Mouse (Mus musculus): Measurements from ENCODE around the gene 9530003J23Rik. TPM values are rescaled to one million over a fixed set of nuclear protein-coding genes. Genes with fewer than 3 reads are reported as not detected.
"Not testable (repeated sequence)": the region's sequence is repeated elsewhere in the genome, so short reads cannot be mapped to it uniquely, and the experiment has no call there.

The 9530003J23Rik gene
- polyA plus RNA-seq (2017; shearing (Covaris generic)): not detected

DNA sequence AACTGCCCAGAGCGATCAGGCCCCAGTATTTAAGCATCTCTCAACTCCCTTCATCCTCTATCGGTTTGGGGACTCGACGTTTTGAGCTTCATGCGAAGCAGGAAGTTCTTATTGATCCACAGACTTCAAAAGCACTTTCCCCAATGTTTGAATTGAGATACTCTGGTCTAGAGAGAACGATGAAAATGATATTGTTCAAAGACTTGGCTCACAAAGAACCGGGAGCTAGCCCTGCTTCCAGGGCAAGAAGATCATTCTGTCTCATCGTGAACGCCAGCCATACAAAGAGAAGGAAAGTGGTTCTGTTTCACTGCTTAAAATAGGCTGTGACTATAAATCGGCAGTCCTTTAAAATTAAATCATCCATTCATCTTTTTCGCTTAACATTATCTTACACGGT, at the start of gene 9530003J23Rik:
Gene 9530003J23Rik (minus strand): TSS at position 101 of the 400 bp plus-strand sequence.
- no peak for ATAC-seq

DNA sequence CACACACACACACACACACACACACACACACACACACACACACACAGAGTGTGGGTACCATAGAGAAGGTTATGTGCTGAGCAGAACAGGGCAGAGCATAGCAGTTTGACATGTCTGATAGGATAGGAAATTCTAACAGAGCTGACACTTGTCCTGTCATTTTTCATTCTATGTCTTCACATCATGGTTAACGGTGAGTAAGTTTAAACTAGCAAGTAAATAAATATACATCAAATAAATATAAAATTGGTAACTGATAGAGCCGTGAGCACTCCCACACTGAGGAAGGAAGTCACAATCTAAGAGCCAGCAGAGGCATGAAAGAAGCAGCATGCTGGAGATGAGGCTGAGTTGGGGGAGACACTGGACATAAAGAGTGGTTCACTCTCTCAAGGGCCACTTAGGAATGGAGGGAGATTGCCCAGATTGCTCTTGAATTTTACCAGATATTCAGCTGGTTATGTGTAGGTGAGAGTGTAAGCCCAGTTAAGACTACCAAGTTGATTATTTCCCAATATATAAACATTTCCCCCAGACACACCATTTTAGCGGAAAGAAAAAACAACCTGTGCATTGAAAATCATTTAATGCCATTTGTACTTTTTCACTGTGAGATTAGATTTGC, 48.8 kb upstream of the 9530003J23Rik start:
- no peak for ATAC-seq

DNA sequence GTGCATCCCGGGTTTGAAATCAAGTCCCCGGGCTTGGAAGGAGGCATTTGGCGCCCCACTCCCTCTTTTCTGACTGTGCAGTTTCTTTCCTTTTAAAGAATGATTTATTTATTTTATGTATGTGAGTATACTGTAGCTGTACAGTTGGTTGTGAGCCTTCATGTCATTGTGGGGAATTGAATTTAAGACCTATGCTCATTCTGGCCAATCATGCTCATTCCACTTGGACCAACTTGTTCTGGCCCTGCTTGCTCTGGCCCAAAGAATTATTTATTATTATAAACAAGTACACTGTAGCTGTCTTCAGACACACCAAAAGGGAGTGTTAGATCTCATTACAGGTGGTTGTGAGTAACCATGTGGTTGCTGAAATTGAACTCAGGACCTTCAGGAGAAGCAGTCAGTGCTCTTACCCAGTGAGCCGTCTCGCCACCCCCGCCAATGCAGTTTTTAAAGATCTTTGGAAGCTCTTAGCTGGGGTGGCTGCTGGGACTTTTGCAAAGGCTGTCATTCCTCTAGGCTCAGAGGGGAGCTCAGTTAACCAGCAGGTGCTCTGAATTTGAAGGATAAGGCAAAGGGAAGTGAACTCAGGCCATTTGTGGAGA, 48.0 kb upstream of the 9530003J23Rik start:
- ATAC-seq: no peak

GRCm38 (mm10) chr10:117285584-117285983, 47.1 kb upstream of the 9530003J23Rik start:
- not testable (repeated sequence) for ATAC-seq

DNA sequence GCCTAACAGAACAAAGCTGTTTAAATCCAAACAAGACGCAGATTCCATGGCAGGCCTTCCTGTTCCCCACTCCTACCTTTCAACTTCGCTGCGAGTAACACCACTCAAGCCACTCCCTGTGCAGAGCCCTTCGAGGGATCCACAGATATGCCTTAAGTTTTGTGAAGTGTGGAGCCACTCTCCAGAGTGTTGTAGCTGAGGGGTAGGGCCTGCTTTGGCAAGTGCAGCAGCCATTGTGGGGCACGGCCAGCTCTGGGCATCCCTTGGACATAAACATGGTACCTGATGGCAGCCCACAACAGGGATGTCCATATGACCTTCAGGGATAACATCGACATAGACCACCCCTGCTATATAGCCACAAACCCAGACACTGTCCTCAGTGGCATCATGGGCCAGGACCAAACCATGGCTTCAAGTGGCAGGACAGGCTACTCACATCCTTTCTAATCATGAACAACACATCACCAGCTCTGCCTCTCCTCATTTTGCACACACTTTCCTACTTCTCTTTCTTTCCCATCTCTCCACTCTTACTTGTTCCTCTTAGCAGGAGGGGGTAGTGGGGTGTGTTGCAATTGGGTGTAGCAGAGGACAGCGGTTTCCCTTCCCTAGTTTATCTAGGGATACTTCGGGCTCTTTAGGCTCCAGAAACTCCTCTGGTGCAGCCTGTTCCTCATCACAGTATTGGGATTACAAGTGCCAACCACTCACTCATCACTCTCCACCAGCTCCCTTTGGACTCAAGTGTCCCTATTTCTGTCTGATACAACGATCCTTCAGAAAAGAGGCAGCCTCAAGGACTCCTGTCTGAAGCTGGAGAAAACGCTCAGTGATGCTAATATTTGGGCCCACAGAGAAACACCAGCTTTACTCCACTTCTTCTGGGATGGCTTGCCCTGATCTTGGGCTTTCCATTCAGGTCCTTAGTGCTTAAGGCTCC, 46.3 kb upstream of the 9530003J23Rik start:
- no peak for ATAC-seq

DNA sequence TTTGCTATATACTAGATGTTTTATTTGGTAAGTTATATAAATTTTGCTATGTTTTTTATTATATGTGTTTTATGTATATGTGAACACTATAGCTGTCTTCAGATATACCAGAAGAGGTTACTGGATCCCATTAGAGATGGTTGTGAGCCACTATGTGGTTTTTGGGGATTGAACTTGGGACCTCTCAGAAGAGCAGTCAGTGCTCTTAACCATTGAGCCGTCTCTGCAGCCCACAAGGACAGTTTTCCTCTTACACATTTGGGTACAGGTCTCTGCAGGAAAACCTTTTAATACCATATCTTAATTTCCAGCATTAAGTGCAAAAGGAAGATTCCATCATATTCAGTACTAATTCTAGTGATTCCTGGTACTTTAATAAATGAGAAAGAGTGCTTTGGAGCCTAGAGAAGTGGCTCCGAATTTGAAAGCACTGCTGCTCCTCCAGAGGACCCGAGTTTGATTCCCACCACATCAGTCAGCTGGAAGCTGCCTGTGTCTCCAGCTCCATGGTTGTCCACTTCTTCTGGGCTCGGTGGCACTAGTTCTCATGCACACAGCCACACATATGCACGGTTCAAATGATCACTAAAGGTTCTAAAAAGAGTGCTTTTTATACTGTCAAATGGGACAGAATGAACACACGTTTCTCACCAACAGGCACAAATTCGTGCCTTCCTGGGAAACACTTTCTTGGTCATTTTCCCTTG, 45.5 kb upstream of the 9530003J23Rik start:
- ATAC-seq: no peak

DNA sequence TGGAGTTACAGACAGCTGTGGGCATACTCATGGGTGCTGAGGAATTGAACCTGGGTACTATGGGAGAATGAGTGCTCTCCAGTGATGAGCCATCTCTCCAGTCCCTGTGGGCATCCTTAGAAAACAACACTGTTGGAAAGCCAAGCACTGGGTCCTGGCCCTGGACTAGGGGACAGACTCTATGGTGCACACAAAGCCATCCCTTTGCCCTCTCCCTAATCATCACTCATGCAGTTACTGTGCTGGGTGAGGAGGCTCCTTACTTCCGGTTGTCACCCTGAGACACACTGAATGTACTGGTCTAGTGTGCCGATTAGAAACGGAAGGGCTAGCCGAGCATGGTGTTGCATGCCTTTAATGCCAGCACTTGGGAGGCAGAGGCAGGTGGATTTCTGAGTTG, 44.7 kb upstream of the 9530003J23Rik start:
- ATAC-seq: not testable (repeated sequence)

GRCm38 (mm10) chr10:117282551-117282950, 44.0 kb upstream of the 9530003J23Rik start:
- ATAC-seq: no peak

DNA sequence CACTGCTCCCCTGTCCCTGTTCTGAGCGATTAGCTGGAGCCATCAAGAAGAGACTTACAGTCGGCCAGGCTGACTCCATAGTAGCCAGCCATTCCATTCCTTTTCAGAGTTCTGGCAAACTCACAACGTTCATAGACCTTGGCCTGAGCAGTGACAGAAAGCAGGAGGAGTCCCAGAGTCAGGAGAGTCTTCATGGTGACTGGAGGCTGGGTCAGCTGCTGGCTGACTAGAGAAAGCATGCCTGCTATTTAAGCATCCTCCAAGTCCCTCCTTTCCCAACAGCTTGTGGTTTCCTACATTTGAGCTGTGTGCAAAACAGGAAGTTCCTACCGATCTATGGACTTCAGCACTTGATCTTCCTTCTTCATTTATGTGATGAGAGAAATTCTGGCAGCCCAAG, 43.5 kb upstream of the 9530003J23Rik start, which contains the start of gene Lyz2:
Gene Lyz2 (minus strand): TSS at position 273 of the 400 bp plus-strand sequence.
- no peak for ATAC-seq

GRCm38 (mm10) chr10:117281381-117281920, 42.9 kb upstream of the 9530003J23Rik start:
- no peak for ATAC-seq

- no peak for ATAC-seq
These were observed 41.5 kb upstream of the 9530003J23Rik start for GRCm38 (mm10) chr10:117280000-117280399.

DNA sequence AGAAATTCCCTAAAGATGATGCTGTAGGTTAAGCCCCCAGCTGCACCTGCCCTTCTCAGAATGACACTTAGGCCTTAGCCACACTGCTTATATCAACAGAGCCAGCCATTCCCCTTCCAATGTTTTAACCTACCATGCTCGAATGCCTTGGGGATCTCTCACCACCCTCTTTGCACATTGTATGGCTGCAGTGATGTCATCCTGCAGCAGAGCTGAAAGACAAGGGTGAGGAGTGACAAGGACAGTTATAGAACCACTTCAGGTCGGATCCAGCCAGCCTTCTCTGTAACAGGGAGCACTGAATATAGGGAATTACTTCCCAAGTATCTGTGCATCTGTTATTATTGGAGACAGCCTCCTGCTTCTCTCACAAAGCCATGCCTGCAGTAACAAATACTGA, 40.0 kb upstream of the 9530003J23Rik start:
- not testable (repeated sequence) for ATAC-seq

GRCm38 (mm10) chr10:117277779-117278178, 39.3 kb upstream of the 9530003J23Rik start:
- ATAC-seq: not testable (repeated sequence)

GRCm38 (mm10) chr10:117275681-117276369, 37.3 kb upstream of the 9530003J23Rik start:
- no peak for ATAC-seq

DNA sequence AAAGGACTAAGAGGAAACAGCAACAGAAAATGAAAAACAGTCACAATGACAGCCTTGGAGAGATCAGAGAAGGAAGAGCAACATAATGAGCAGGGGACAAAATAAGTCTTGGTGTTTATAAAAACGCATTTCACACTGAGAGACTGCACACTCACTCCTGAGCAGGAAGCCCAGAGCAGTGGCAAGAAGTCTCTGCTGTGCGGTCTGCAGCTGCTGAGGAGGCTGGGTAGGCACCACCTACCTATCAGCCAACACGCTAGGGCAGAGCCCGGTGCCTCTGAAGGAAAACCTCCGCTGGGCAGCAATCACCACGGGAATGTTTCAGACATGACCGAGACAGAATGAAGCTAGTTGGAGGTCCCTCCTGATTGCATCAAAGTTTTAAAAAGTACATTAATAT, 36.1 kb upstream of the 9530003J23Rik start:
- ATAC-seq: not testable (repeated sequence)

DNA sequence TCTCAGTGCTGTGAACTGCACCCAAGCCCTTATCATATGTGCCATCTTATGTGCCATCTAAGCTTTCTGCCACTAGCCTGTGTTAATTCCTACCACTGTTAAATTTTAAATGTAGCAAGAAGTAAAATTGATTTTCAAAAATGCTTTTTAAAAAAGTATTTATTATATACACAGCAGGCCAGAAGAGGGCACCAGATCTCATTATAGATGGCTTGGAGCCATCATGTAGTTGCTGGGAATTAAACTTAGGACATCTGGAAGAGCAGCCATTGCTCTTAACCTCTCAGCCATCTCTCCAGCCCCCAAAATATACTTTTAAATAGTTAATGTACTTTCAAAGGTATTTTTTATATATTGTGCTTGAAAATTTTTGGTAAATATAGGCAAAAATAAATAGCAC, 33.5 kb upstream of the 9530003J23Rik start:
- ATAC-seq: no peak

DNA sequence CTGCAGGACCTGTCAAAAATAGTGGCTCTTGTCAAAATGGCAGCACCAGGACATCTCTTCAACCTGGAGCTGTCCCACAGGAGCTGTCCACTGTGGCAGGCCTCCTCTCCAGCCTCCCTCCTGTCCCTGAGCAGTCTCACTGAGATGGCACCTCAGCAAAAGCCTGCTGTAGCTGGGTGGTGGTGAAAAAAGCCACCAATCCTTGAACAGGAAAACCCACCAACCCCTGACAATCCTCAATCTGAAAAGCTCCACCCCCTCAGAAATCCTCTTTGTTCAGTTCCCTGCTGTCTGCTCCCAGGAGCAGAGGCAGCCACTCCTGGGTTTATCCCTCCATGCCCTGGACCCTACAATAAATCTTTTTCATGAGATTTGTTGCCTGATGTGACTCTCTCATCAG, 21.4 kb upstream of the 9530003J23Rik start:
- ATAC-seq: no peak

- ATAC-seq: no peak
These were observed 2.6 kb downstream of the 9530003J23Rik start for GRCm38 (mm10) chr10:117235866-117236265.

DNA sequence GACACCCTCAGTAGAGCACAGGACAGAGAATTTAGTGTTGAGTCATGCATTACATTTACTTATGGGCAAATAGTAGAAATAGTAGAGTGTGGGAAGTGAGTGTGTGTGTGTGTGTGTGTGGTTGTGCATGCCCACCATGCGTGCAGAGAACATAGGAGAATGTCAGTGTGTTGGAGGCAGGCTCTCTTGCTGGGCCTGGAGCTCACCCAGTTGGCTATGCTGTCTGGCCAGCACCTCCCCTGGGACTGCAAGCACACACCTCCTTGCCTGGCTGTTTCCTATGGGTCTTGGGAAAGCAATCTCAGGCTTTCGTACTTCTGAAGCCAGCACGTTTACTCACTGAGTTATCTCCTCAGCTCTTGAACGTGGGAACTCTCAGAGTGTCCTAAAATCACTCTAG, 3.7 kb downstream of the 9530003J23Rik start:
- ATAC-seq: no peak

GRCm38 (mm10) chr10:117229826-117230225, 8.7 kb downstream of the 9530003J23Rik start:
- ATAC-seq: no peak

- no peak for ATAC-seq
These were observed 12.5 kb downstream of the 9530003J23Rik start for GRCm38 (mm10) chr10:117226002-117226401.

DNA sequence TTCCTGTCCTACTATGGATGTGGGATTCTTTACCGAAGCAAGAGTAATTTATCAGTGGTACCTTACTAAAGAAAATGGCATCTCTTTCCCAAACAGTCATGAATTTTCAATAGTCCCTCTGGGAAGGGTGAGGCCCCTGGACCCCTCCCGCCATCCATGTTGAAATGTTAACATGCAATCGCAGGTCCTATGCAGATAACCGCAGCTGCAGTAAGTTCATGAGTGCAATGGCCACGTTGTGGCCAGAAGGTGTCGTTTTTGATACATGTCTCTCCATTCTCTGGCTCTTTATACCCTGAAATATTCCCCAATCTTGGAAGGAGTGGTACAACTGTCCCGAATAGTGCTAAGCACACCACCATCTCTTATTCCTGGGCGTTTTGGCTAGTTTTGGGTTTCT, 13.4 kb downstream of the 9530003J23Rik start:
- no peak for ATAC-seq

Data from inflammation-experienced regulatory T-cells, adult 6 months (primary cell).